Mouse (Mus musculus) kidney, adult 18-20 months (tissue): ENCODE measurements around the gene Esyt1.
A peak's percentile ranks its signal among the peaks of the same experiment; 100 is the strongest.

Experiments used
- DNase-seq: peaks from one replicate; pipeline ENCODE4 v3.0.0; 2021

The Esyt1 gene

DNA sequence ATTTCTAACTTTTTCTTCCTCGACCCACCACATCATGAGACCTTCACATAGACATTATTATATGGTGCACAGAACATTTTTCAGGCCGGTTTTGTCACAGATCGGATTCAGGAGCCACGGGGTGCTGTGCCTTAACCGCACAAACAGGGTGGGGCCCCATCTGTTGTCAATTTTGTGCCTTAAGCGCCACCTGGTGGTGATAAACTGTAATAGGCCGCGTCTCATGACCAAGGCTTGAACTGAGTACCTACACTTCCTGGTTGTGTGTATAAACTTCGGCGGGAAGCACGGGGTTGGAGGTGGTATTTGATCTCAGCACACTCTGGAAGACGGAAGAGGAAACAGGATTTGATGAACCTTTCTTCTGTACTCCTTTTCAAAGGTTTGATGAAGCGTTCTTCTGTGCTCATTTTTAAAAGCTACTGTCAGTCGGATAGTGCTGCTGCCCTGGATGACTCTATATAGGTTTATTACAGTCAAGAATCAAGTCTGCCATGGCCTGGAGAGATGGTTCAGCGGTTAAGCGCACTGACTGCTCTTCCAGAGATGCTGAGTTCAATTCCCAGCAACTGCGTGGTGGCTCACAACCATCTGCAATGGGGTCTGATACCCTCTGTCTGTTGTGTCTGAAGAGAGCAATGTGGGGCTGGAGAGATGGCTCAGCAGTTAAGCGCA lies 10.7 kb upstream of the Esyt1 start:
- DNase-seq: peak; percentile 92

DNA sequence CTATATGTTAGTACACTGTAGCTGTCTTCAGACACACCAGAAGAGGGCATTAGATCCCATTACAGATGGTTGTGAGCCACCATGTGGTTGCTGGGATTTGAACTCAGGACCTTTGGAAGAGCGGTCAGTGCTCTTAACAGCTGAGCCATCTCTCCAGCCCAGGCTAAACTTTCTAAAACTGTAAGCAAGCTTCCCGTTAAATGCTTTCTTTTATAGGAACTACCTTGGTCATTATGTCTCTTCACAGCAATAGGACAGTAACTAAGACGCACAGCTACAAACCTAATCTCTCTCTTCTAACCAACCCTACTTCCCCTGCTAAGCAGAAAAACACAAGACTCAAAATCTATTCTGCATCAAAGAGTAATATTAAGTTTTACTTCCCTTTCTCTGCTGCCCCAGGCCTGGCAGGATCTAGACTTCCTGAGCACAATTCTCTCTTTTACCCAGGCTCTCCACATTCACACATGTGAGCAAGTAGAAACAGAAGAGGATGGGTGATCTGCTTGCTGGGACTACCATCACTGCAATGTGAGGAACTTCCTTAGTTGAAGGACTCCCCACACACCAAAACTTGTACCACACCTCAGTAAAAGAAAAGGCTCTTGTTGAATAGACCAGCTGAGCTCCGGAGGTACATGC lies 10.1 kb upstream of the Esyt1 start:
- DNase-seq: no peak

DNA sequence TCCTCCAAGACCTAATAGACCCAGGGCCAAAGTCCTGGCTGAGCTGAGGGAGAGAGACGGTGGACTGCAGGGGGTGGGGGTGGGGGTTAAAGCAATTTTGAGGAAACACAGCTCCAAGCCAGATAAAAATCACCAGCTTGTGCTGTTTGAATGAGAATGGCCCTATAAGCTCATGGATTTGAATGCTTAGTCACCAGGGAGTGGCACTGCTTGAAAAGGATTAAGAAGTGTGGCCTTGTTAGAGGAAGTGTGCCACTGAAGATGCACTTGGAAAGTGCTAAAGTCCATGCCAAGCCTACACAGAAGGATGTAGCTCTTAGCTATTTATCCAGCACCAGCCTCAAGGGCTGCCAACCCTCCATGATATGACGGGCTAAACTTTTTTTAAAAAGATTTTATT lies 9.5 kb upstream of the Esyt1 start:
- no peak for DNase-seq

DNA sequence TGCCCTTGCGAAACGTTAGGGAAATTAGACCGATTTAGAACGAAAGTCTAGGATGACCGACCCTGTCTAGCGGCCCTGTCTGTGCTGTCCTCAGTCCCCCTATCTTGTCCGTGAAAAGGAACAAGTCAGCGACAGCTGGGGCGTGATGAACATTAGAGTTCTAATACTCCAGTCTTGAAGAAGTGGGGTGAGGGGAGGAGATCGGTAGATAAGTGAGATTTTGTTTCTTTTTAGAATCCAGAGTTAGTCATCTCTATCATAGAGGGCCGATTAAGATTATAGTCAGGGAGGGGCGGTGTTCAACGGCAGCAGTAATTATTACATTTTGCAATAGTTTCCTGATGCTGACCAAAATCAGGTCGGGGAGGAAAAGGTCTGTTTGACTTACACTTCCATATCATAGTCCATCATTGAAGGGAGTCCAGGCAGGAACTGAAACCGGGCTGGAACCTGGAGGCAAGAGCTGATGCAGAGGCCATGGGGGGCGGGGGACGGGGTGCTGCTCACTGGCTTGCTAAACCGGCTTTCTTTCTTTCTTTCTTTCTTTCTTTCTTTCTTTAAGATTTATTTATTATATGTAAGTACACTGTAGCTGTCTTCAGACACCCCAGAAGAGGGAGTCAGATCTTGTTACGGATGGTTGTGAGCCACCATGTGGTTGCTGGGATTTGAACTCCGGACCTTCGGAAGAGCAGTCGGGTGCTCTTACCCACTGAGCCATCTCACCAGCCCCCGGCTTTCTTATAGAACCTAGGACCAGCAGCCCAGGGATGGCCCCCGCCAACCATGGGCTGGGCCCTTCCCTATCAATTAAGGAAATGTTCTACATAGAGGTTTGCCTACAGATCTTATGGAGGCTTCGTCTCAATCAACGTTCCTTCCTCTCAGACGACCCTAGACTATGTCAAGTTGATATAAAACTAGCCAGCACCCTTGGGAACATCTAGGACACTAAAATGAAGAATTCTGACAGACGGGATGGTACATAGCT lies 990 bp upstream of the Esyt1 start:
- DNase-seq: no peak

DNA sequence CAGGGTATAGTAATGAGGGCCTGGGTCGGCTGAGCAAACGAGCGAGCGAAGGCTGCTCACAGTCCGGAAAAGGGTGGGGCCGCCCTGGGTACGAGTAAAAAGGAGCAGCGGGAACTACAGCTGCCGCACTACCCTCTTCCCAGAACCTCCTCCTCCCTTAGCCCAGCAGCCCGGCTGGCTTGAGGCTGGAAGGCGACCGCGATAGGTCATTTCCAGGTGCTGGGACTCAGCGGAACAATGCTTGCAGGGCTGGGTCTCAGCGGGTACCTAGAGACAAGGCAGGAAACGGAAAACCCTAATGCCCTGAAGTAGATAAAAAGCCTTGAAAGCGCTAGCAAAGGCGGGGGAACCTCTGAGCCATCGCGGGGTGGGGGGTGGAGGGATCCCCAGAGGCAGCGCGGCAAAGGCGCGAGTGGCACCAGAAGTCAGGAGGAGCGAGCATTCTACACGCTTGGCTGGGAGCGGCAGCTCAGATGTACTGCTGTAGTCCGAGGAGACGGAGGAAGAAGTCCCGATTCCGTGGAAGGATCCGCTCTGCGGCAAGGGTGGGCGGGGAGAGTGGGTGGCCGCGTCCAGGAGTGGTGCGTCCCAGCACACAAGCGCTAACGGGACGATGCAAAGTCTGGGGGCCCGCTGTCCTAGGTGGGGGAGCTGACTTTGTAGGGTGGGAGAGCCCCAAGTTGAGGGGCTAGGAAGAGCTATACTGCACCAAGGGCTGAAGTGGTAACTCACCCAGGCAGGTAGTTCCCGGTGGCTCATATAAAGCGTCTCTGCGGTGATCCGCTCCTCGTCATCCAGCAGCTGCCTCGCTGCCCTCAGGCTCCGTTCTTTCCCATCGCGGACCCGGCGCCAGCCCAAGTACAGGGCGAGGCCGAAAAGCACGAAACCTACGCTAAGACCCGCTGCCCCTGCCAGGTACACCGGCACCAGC lies 674 bp downstream of the Esyt1 start:
- peak; percentile 55 for DNase-seq

DNA sequence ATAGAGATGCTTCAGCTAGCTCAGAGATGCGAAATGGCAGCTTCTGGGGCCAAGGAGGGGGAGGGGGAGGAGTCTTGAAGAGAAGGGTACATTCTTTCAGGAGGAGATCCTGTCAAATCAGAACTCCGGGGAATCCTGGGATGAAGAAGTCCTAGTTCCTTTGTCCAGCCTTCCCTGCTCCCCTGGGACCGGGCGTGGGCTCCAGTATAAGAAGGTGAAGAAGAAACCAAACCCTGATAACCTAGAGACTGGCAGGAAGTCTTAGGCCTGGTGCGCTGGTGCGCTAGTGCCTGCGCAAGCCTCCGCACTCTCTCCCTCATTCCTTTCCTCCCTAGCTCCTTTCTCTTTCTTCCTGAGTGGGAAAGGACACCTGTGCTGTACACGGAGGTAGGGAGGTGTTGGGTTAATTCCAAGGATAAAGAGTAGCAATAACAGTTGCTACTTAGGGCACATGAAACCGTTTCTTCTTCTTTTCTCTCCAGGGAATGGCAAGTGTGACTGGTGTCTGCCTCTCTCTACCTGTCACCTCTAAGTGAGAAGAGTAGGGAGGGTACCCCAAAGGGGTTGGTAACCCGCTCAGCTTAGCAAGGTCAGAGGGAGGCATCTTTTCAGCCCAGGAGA lies 1.4 kb downstream of the Esyt1 start:
- DNase-seq: no peak

DNA sequence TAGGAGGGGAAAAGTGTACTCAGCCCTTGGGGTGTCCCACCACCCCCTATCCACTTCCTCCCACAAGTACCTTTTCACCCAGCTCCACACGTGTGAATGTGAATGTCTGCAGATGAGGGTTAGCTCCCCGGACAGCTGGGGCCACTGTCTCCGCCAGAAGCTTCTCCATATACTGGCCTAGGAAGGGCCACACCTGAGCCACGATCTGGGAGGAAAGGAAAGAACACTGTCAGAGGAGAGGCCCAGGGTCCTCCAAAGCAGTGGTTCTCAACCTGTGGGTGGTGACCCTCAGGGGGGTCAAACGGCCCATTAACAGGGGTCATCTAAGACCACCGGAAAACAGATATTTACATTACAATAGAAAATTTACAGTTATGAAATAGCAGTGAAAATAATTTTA lies 3.3 kb downstream of the Esyt1 start:
- no peak for DNase-seq

DNA sequence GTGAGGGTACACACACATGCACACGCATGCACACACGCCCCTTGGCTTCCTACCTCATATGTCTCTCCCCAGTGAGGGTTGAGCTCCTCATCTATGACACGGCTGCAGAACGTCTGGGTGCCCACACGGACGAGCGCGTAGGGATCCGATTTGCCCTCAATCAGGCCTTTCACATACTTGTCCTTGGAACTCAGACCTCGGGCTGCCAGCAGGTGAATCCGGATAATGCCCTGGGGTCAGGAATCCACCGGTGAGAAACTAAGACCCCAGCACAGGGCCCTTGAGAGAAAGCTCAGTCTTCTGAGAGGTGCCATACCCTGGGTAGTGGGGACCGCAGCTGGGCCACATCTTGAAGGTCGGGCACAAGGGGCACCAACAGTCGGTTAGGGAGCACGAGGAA lies 5.1 kb downstream of the Esyt1 start:
- no peak for DNase-seq

DNA sequence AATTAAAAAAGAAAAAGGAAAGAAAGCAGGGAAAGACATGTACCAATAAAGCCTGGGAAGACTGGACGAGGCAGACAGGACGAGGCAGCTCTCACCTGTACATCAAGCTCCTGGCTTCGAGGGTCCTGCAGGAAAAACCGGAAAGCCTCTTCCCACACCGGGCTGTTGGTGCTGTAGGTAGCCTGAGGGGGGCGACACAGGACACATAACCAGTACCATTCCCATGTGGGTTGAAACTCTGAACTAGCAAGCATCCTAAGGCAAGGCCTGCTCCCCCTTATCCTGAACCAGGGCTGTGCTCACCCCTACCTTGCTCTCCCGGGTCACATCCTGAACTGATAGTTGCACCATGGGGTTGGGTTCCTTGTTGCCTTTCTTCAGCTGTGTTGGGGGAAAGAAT lies 6.8 kb downstream of the Esyt1 start:
- peak; percentile 65 for DNase-seq

DNA sequence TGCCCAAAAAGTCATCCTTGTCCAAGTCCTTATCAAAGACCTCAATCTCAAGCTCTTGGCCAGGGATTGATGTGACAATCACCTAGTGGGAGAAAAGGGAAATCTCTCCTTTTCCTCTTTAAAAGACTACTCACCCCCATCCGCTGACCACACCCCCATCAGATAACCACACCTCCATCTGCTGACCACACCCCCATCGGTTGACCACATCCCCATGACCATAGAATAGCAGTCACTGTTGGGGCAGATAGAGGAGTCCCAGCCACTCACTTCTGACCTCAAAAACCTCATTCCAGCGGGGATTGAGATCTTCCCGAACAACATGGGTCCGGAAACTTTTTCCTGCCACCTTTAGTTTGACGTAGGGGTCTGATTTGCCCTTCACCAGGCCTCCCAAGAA lies 9.0 kb downstream of the Esyt1 start:
- no peak for DNase-seq

DNA sequence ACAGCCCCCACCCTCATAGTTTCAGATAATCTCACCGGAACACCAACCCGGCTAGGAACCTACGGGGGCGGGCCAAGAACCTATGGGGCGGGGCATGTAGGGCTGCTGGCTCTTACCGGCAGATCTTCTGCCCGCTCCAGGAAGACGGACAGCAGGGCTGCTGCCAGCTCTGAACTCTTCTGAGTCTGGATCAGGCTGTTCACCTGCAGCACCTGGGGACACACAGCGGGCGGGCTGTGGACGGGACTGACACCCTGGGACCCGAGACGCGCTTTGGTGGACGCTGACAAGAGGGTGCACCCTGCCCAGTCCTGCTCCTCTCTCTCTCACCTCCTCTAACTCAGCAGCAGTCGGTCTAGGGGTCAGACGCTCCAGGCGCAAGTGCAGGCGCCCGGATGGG lies 9.6 kb downstream of the Esyt1 start:
- no peak for DNase-seq

DNA sequence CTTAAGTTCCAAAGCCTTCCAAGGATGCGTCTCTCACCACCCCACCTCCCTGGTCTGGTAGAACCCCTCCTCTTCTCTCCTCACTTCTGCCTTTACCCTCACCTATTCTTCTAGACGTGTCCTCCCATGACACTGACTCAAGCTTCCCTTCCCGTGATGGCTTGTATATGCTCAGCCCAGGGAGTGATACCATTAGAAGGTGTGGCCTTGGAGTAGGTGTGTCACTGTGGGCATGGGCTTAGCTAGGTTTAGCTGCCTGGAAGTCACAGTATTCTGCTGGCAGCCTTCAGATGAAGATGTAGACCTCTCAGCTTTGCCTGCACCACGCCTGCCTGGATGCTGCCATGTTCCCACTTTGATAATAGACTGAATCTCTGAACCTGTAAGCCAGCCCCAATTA lies 10.6 kb downstream of the Esyt1 start:
- DNase-seq: no peak

DNA sequence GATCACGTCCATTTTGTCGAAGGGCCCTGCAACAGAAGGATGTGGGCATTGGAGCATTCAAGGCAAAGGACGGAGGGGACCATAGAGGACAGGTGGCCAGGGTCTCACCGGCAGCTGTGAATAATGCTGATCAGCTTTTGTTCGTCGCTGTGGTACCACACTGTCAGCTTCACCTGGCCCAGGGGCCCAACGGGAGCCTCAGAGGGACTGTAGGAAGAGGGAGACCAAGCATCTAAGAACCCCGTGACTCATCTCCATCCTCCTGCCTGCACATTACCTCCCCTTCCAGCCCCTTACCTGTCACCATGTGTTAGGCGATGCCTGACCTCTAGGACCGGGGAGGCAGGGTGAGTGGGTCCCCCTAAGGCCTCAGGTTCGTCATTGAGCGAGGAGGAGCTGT lies 13.9 kb downstream of the Esyt1 start:
- no peak for DNase-seq

DNA sequence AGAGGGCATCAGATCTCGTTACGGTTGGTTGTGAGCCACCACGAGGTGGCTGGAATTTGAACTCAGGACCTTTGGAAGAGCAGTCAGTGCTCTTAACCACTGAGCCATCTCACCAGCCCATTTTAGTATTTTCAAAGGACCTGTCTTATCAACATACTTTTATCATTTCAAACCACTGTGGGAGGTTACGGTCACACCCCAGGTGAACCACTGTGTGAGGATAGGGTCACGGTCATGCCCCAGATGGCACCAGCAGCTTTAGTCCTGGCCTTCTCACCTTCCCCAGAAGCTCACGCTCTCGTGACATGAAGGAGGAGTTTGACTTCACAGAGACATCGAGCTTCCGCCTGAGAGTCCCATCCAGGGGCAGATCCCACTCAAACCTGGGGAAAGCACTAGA lies 14.5 kb downstream of the Esyt1 start:
- DNase-seq: no peak

DNA sequence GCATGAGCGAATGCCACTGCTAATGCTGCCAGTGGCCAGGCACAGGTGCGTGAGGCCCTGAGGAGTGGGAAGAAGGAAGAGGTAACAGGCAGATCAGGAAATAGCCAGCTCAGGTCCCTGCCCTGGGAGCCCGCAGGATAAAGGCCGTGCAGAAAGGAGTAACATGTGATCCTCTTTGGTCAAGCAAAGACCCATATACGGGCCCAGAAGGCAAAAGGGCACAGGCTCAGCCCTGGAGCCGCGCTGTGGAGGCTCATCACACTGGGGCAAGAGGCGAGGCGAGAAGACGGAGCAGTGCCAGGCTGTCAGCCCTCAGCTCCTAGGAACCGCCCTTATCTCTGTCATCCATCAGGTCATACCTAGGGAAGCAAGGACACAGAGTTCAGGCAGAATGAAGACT lies 15.4 kb downstream of the Esyt1 start:
- DNase-seq: no peak

DNA sequence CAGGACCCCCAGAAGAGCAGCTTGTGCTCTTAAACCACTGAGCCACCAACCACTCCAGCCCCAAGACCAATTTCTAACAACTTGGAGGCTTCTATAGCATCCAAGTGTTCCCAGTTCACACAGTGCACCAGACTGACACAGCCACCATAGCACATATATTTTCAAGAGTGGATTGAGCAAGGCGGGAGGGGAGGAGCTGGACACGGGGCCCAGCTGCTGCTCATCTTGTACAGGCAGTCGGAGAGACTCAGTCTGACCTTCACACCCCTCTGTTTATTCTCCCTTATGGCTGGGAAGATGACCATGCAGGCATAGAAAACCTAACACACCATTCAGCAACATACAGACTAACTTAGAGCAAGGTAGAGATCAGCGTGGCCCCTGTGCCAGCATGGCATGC lies 15.8 kb downstream of the Esyt1 start:
- DNase-seq: no peak

DNA sequence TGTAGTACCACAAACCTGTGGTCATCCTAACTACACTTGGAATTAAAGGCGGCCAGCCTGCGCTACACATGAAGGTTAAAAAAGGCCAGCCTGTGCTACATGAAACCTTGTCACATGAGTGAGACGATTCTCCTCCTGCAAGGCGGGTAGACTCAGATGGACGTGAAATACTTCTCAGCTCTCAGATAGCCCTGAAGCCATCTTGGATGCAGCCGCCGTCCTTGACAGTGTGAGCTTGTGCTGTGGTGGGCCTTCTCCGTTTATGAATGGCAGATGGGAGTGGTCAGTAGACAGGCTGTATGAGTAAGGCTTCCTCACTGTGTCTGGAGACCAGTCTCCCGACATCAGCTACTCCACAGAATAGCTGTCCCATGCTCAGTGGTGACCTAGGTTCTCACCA lies 16.5 kb downstream of the Esyt1 start:
- no peak for DNase-seq

DNA sequence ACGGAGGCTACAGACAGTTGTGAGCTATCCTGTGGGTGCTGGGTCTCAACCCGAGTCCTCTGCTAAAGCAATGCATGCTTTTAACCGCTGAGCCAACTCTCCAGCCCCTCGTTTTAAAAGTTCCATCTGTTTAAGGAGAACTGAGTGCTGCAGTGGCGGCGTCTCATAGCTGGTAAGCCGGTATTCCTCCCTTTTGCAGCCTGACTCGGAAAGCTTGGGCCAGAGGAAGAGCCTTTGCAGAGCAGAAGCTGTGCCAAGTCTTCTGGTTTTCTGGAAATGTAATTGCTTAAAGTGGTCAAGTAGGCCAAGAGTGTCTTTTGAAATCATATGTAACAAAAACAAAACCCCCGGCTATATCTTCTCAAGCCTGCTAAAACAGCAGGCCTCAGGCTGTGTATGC lies 17.4 kb downstream of the Esyt1 start:
- no peak for DNase-seq

DNA sequence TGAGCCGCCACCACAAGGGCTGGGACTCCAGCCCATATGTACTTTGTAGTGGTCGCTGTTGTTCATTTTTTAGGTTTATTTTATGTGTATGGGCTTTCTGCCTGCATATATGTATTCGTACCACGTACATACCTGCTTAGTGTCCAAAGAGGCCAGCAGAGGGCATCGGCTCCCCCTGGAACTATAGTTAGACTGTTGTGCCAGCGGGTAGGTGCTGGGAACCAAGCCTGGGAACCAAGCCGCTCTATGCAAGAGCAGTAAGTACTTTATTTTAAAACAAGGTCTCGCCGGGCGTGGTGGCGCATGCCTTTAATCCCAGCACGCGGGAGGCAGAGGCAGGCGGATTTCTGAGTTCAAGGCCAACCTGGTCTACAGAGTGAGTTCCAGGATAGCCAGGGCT lies 19.7 kb downstream of the Esyt1 start:
- no peak for DNase-seq

DNA sequence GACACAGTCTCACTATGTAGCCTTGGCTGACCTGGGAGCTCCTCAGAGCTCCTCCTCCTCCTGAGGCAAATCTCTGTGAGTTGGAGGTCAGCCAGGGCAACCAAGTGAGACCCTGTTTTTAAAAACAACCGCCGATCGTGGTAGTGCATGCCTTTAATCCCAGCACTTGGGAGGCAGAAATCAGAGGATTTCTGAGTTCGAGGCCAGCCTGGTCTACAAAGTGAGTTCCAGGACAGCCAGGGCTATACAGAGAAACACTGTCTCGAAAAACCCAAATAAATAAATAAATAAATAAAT lies 20.4 kb downstream of the Esyt1 start:
- peak; percentile 34 for DNase-seq

DNA sequence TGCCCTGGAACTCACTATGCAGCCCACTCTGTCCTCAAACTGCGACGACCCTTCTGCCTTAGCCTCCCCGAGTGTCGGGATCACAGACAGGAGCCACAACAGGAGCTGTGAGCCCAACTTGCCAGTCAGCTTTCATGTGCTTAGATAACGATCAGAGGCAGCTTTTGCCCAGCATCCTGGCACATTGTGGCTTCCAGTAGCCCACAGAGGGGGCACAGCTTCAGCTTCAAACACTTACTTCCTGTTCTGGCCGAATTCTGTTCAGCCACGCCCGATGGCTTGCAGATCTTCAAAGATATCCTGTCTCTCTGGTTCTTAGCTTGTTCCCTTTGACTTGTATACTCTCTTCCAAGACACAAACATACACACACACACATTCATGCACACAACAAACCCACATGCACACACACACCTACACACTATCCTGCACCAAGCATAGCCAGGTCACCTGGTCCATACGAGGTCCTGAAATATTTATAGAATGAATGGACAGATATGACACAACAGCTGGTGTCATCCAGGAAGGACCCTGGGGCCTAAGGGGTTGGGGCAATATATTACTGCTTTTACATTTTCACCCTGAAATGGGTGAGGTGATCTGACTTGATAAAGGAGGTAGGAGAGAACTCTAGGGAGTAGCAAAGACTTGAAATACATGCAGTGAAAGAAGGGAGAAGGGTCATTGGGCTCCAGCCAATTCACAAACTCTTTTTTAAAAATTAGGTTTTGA lies 20.9 kb downstream of the Esyt1 start:
- DNase-seq: no peak

DNA sequence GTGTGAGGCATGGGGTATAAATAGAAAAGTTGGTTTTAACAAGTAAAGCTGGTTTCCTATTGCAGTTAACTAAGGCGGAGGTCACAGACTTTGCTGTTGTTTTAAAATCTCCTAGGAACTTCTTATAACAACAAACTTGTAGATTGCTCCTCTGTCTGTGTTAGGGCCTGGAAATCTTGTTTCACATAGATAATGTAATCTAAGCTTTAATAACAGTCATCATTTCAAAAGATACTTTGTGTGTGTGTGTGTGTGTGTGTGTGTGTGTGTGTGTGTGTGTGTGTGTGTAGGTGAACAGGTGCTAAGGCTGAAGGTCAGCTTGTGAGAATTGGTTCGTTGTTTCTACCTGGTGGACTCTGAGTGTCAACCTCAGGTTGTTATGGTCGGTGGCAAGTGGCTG lies 21.7 kb downstream of the Esyt1 start:
- DNase-seq: no peak
